19 mouse cellular contexts compared by ENCODE assay signal in the genomic region with DNA sequence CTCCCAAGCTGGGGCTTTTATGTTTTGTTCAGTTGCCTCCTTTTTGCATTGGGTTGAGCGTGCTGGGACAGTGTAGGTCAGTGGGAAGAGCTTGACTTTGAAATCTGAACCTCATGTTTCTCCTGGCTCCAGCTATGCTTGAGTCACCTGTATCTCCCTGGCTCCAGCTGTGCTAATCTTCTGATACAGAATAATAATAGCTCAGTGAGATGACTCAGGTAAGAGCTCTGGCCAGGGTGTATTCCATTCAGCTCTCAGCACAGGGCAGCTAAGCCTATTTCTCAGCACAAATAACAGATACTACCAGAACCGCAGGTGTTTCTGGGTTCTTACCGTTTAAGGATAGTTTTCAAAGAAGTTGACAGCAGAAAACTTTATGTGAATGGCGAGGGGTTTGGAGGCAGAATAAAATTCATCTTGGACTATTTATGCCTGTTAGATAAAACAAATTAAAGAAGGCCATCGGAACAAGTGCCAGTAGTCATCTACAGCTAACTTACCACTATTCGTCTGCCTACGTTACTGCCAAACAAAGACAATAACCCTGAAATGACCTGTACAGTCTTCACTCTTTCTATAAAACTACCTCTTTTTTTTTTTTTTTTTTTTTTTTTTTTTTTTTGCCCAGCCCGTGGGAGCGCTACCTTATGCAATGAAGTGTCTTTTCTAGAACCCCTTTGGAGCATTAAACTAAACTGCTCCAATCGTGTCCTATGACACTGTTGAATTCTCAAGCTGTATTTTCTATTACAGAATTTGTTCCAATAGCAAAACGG. TPM values are rescaled to one million over a fixed set of nuclear protein-coding genes. Genes with fewer than 3 reads are reported as not detected.
DNase-seq lines count a peak whose midpoint lies in the region; ATAC-seq and TF ChIP-seq lines count a peak whose summit lies in the region.
"Had no signal": no experiment of that assay in that cellular context is flagged by ENCODE, and none has a peak within 500 bp of the region (broad histone marks: within the 10 kb centered on the region; RNA-seq: fewer than 3 reads in every experiment).

No protein-coding gene starts in this region.

- ATAC-seq in heart, embryonic 14.5 days (ENCODE audit: insufficient number of reproducible peaks, insufficient read depth, low FRiP score, low read depth) = no peak
- no peak for ATAC-seq in limb, embryonic 12.5 days (ENCODE audit: insufficient number of reproducible peaks, insufficient read depth, low FRiP score, low TSS enrichment, low read depth)
- ATAC-seq in intestine, embryonic 16.5 days = 0 out of 2 replicates have a peak, but pooled peaks have one; percentile 48
- ATAC-seq: activated CD4-positive, CD25-positive, alpha-beta regulatory T cell, adult 4 months had no signal

- no peaks in the 10 kb centered on the region for H3K9me3 ChIP-seq in heart, embryonic 14.5 days (ENCODE audit: control insufficient read depth, low read length)
- no peaks in the 10 kb centered on the region for H3K9me3 ChIP-seq in limb, embryonic 12.5 days
- no peaks in the 10 kb centered on the region for H3K9me3 ChIP-seq in limb, embryonic 10.5 days (replicated peaks)
- no peaks in the 10 kb centered on the region for H3K9me3 ChIP-seq in ES-E14 (ENCODE audit: control insufficient read depth, insufficient read depth, low read depth, low read length)
- H3K9me3 ChIP-seq in intestine, embryonic 16.5 days (ENCODE audit: control insufficient read depth, low read length) = no peaks in the 10 kb centered on the region
- H3K9me3 ChIP-seq: kidney, embryonic 15.5 days had no signal

- H3K4me2 ChIP-seq in heart, embryonic 14.5 days (ENCODE audit: low read length) = peak overlapping the region; percentile 82
- peak overlapping the region; percentile 66 for H3K4me2 ChIP-seq in limb, embryonic 12.5 days
- no peak overlapping the region for H3K4me2 ChIP-seq in intestine, embryonic 16.5 days (ENCODE audit: low read depth, low read length)

- in situ Hi-C loops in ES-E14 (cut with MboI; ENCODE audit: low sequenced_read_pairs in 2 of 2, unreplicated experiment in 2 of 2) = no loop called here

- TF ChIP-seq POLR2A in cerebellum, adult 2 months (IDR thresholded peaks at IDR 0.05; ENCODE audit: borderline replicate concordance, insufficient read depth, low read length) = no peak

- H3K9ac ChIP-seq in heart, embryonic 14.5 days (ENCODE audit: low read length) = no peak overlapping the region
- no peak overlapping the region for H3K9ac ChIP-seq in limb, embryonic 12.5 days (replicated peaks)
- H3K9ac ChIP-seq in ES-E14 (ENCODE audit: insufficient read depth, low read depth, low read length, poor library complexity, severe bottlenecking) = no peak overlapping the region
- no peak overlapping the region for H3K9ac ChIP-seq in intestine, embryonic 16.5 days (ENCODE audit: low read depth, low read length)

- no peak for DNase-seq in heart, adult 8-10 months (ENCODE audit: low spot score)
- DNase-seq in limb, embryonic 10.5 days (ENCODE audit: low spot score) = no peak
- DNase-seq in ES-E14 (ENCODE audit: low read depth, low spot score) = no peak
- DNase-seq in cerebellum, adult 2 months = no peak
- DNase-seq in cerebellum, postnatal 14 days = no peak
- DNase-seq: thymus, postnatal 36 days had no signal

- H3K27me3 ChIP-seq in heart, embryonic 14.5 days (ENCODE audit: control insufficient read depth, insufficient read depth, low read length) = no peaks in the 10 kb centered on the region
- H3K27me3 ChIP-seq in limb, embryonic 12.5 days = peaks cover 2% of the 10 kb centered on the region; the same call in 1 of the 2 replicates
- no peaks in the 10 kb centered on the region for H3K27me3 ChIP-seq in limb, embryonic 10.5 days (ENCODE audit: low read depth, poor library complexity, severe bottlenecking)
- H3K27me3 ChIP-seq in intestine, embryonic 16.5 days (replicated peaks; ENCODE audit: control insufficient read depth, insufficient read depth, low read length) = no peaks in the 10 kb centered on the region
- H3K27me3 ChIP-seq in cerebellum, adult 2 months (ENCODE audit: control insufficient read depth, insufficient read depth, low read length) = no peaks in the 10 kb centered on the region
- H3K27me3 ChIP-seq: kidney, embryonic 15.5 days had no signal

- no peak overlapping the region for H3K27ac ChIP-seq in heart, embryonic 14.5 days (replicated peaks in 1 of 2; ENCODE audit: control insufficient read depth in 1 of 2, insufficient read depth in 1 of 2, low read depth in 2 of 2, low read length in 2 of 2)
- no peak overlapping the region for H3K27ac ChIP-seq in limb, embryonic 12.5 days
- H3K27ac ChIP-seq in limb, embryonic 10.5 days = no peak overlapping the region
- H3K27ac ChIP-seq in ES-E14 (ENCODE audit: insufficient read depth, low read depth, low read length, poor library complexity, severe bottlenecking) = no peak overlapping the region
- no peak overlapping the region for H3K27ac ChIP-seq in intestine, embryonic 16.5 days (ENCODE audit: low read length)
- H3K27ac ChIP-seq in cerebellum, adult 2 months (ENCODE audit: insufficient read depth, low read length) = no peak overlapping the region
- H3K27ac ChIP-seq: macrophage had no signal

- peaks cover 2 to 6% of the 10 kb centered on the region in 2 experiments; a peak in 1 of 4 replicates for H3K4me1 ChIP-seq in heart, embryonic 14.5 days (ENCODE audit: control insufficient read depth in 2 of 2, insufficient read depth in 2 of 2, low read length in 2 of 2)
- H3K4me1 ChIP-seq in limb, embryonic 12.5 days (replicated peaks) = peaks cover 10% of the 10 kb centered on the region; the same call in 1 of the 2 replicates
- peaks cover 27% of the 10 kb centered on the region for H3K4me1 ChIP-seq in limb, embryonic 10.5 days
- peaks cover 2 to 3% of the 10 kb centered on the region in 2 experiments; a peak in 3 of 4 replicates for H3K4me1 ChIP-seq in ES-E14 (ENCODE audit: control insufficient read depth in 2 of 2, insufficient read depth in 2 of 2, low read length in 2 of 2, poor library complexity in 1 of 2)
- 0 out of 2 replicates have a peak, but pooled peaks cover 6% of the 10 kb centered on the region for H3K4me1 ChIP-seq in intestine, embryonic 16.5 days (ENCODE audit: control insufficient read depth, insufficient read depth, low read length)
- no peaks in the 10 kb centered on the region for H3K4me1 ChIP-seq in cerebellum, adult 2 months (ENCODE audit: control insufficient read depth, insufficient read depth, low read length)

- 76% methylated on average over 11 of the region's 11 CpGs for WGBS in heart, embryonic 14.5 days
- WGBS in limb, embryonic 12.5 days = 69% methylated on average over 11 of the region's 11 CpGs
- WGBS in limb, embryonic 10.5 days = 77% methylated on average over 11 of the region's 11 CpGs
- 75% methylated on average over 11 of the region's 11 CpGs for WGBS in intestine, embryonic 16.5 days
- WGBS in cerebellum, adult 2 months = 82% methylated on average over 11 of the region's 11 CpGs

- no peak for TF ChIP-seq CTCF in cerebellum, adult 2 months (IDR thresholded peaks at IDR 0.05; ENCODE audit: borderline replicate concordance, insufficient read depth, low read depth, low read length)

- no peak overlapping the region for H3K4me3 ChIP-seq in heart, embryonic 14.5 days (ENCODE audit: control insufficient read depth in 1 of 2, insufficient read depth in 1 of 2, low read depth in 1 of 2, low read length in 2 of 2)
- H3K4me3 ChIP-seq in limb, embryonic 12.5 days (replicated peaks) = no peak overlapping the region
- H3K4me3 ChIP-seq in limb, embryonic 10.5 days = no peak overlapping the region
- H3K4me3 ChIP-seq in ES-E14 (ENCODE audit: insufficient read depth in 1 of 2, low read depth in 1 of 2, low read length in 2 of 2, poor library complexity in 1 of 2, severe bottlenecking in 1 of 2) = 0 out of 4 replicates have a peak overlapping the region, but pooled peaks of 1 of the 2 experiments have one; percentile 4
- no peak overlapping the region for H3K4me3 ChIP-seq in intestine, embryonic 16.5 days (ENCODE audit: low read length)
- H3K4me3 ChIP-seq in cerebellum, adult 2 months (replicated peaks; ENCODE audit: insufficient read depth, low read depth, low read length) = no peak overlapping the region

- no peaks in the 10 kb centered on the region for H3K36me3 ChIP-seq in heart, embryonic 14.5 days (ENCODE audit: control insufficient read depth, insufficient read depth, low read length)
- no peaks in the 10 kb centered on the region for H3K36me3 ChIP-seq in limb, embryonic 12.5 days
- H3K36me3 ChIP-seq in limb, embryonic 10.5 days = no peaks in the 10 kb centered on the region
- H3K36me3 ChIP-seq in ES-E14 (ENCODE audit: control insufficient read depth, insufficient read depth, low read length, poor library complexity, severe bottlenecking) = no peaks in the 10 kb centered on the region
- H3K36me3 ChIP-seq in intestine, embryonic 16.5 days (ENCODE audit: control insufficient read depth, insufficient read depth, low read length) = no peaks in the 10 kb centered on the region
- H3K36me3 ChIP-seq: kidney, embryonic 15.5 days had no signal

RNA-seq across cellular contexts. Expression of gene Slc19a3, which starts 1.2 kb away (rescaled TPM):
- 2.4 and 2.7 TPM in 2 replicates for polyA plus RNA-seq in heart, embryonic 14.5 days (2014; fragmentation: Nextera tagmentation; extraction: Ambion mirVana)
- total RNA-seq in heart, adult 8-10 months (2022) = under 1 TPM; 0.12 to 0.63 (median 0.37) TPM
- 0.19 and 0.44 TPM in 2 replicates for polyA plus RNA-seq in limb, embryonic 12.5 days (2016; fragmentation: Nextera tagmentation; extraction: Ambion mirVana)
- 0.33 and 0.45 TPM in 2 replicates for polyA plus RNA-seq in limb, embryonic 10.5 days (2016; fragmentation: Nextera tagmentation; extraction: Ambion mirVana)
- total RNA-seq in ES-E14 (2012; rRNA removed) = 1.3 and 1.9 TPM in 2 replicates
- 1.9 and 2.0 TPM in 2 replicates for polyA plus RNA-seq in intestine, embryonic 16.5 days (2015; fragmentation: Nextera tagmentation; extraction: Ambion mirVana)
- 3.5 and 4.4 TPM in 2 replicates for polyA plus RNA-seq in cerebellum, adult 2 months (2012; rRNA removed)
- total RNA-seq: gastrocnemius, postnatal 14 days had no signal
- polyA plus RNA-seq: activated CD4-positive, CD25-positive, alpha-beta regulatory T cell, adult 4 months; C2C12; macrophage had no signal

RNA-seq across cellular contexts. Expression of gene Krtap28-10, which starts 5.2 kb away (rescaled TPM):
- not detected in 2 replicates for polyA plus RNA-seq in heart, embryonic 14.5 days (2014; fragmentation: Nextera tagmentation; extraction: Ambion mirVana)
- not detected for total RNA-seq in heart, adult 8-10 months (2022)
- not detected in 2 replicates for polyA plus RNA-seq in limb, embryonic 12.5 days (2016; fragmentation: Nextera tagmentation; extraction: Ambion mirVana)
- polyA plus RNA-seq in limb, embryonic 10.5 days (2016; fragmentation: Nextera tagmentation; extraction: Ambion mirVana) = not detected in 2 replicates
- not detected in 2 replicates for total RNA-seq in ES-E14 (2012; rRNA removed)
- not detected in 2 replicates for polyA plus RNA-seq in intestine, embryonic 16.5 days (2015; fragmentation: Nextera tagmentation; extraction: Ambion mirVana)
- not detected in 2 replicates for polyA plus RNA-seq in cerebellum, adult 2 months (2012; rRNA removed)
- total RNA-seq: gastrocnemius, postnatal 14 days; heart, postnatal 14 days; layer of hippocampus, postnatal 14 days had no signal
- polyA plus RNA-seq: activated CD4-positive, CD25-positive, alpha-beta regulatory T cell, adult 4 months; C2C12; embryonic facial prominence, embryonic 11.5 days; forebrain, embryonic 14.5 days; kidney, embryonic 15.5 days; macrophage; stomach, embryonic 14.5 days had no signal

RNA-seq across cellular contexts. Expression of gene Gm47969, which starts 7.7 kb away (rescaled TPM):
- polyA plus RNA-seq in heart, embryonic 14.5 days (2014; fragmentation: Nextera tagmentation; extraction: Ambion mirVana) = not detected in 2 replicates
- total RNA-seq in heart, adult 8-10 months (2022) = not detected
- not detected in 2 replicates for polyA plus RNA-seq in limb, embryonic 12.5 days (2016; fragmentation: Nextera tagmentation; extraction: Ambion mirVana)
- not detected in 2 replicates for polyA plus RNA-seq in limb, embryonic 10.5 days (2016; fragmentation: Nextera tagmentation; extraction: Ambion mirVana)
- total RNA-seq in ES-E14 (2012; rRNA removed) = 0.22 TPM in 1 of 2 replicates, not detected in the other
- not detected in 2 replicates for polyA plus RNA-seq in intestine, embryonic 16.5 days (2015; fragmentation: Nextera tagmentation; extraction: Ambion mirVana)
- not detected in 2 replicates for polyA plus RNA-seq in cerebellum, adult 2 months (2012; rRNA removed)
- total RNA-seq: gastrocnemius, postnatal 14 days; heart, postnatal 14 days; layer of hippocampus, postnatal 14 days had no signal
- polyA plus RNA-seq: activated CD4-positive, CD25-positive, alpha-beta regulatory T cell, adult 4 months; C2C12; embryonic facial prominence, embryonic 11.5 days; forebrain, embryonic 14.5 days; kidney, embryonic 15.5 days; macrophage; stomach, embryonic 14.5 days had no signal

RNA-seq across cellular contexts. Expression of gene A030005K14Rik, which starts 22.1 kb away (rescaled TPM):
- not detected in 2 replicates for polyA plus RNA-seq in heart, embryonic 14.5 days (2014; fragmentation: Nextera tagmentation; extraction: Ambion mirVana)
- not detected for total RNA-seq in heart, adult 8-10 months (2022)
- polyA plus RNA-seq in limb, embryonic 12.5 days (2016; fragmentation: Nextera tagmentation; extraction: Ambion mirVana) = not detected in 2 replicates
- not detected in 2 replicates for polyA plus RNA-seq in limb, embryonic 10.5 days (2016; fragmentation: Nextera tagmentation; extraction: Ambion mirVana)
- total RNA-seq in ES-E14 (2012; rRNA removed) = not detected in 2 replicates
- not detected in 2 replicates for polyA plus RNA-seq in intestine, embryonic 16.5 days (2015; fragmentation: Nextera tagmentation; extraction: Ambion mirVana)
- not detected in 2 replicates for polyA plus RNA-seq in cerebellum, adult 2 months (2012; rRNA removed)
- total RNA-seq: gastrocnemius, postnatal 14 days; heart, postnatal 14 days; layer of hippocampus, postnatal 14 days had no signal
- polyA plus RNA-seq: activated CD4-positive, CD25-positive, alpha-beta regulatory T cell, adult 4 months; C2C12; embryonic facial prominence, embryonic 11.5 days; forebrain, embryonic 14.5 days; kidney, embryonic 15.5 days; macrophage; stomach, embryonic 14.5 days had no signal

RNA-seq across cellular contexts. Expression of gene Krtap28-13, which starts 23.6 kb away (rescaled TPM):
- not detected in 2 replicates for polyA plus RNA-seq in heart, embryonic 14.5 days (2014; fragmentation: Nextera tagmentation; extraction: Ambion mirVana)
- not detected for total RNA-seq in heart, adult 8-10 months (2022)
- not detected in 2 replicates for polyA plus RNA-seq in limb, embryonic 12.5 days (2016; fragmentation: Nextera tagmentation; extraction: Ambion mirVana)
- not detected in 2 replicates for polyA plus RNA-seq in limb, embryonic 10.5 days (2016; fragmentation: Nextera tagmentation; extraction: Ambion mirVana)
- not detected in 2 replicates for total RNA-seq in ES-E14 (2012; rRNA removed)
- polyA plus RNA-seq in intestine, embryonic 16.5 days (2015; fragmentation: Nextera tagmentation; extraction: Ambion mirVana) = not detected in 2 replicates
- polyA plus RNA-seq in cerebellum, adult 2 months (2012; rRNA removed) = not detected in 2 replicates
- total RNA-seq: gastrocnemius, postnatal 14 days; heart, postnatal 14 days; layer of hippocampus, postnatal 14 days had no signal
- polyA plus RNA-seq: activated CD4-positive, CD25-positive, alpha-beta regulatory T cell, adult 4 months; C2C12; embryonic facial prominence, embryonic 11.5 days; forebrain, embryonic 14.5 days; kidney, embryonic 15.5 days; macrophage; stomach, embryonic 14.5 days had no signal
